Mouse (Mus musculus): ENCODE data around the gene Fgf3. TPM values are rescaled to one million over a fixed set of nuclear protein-coding genes. Genes with fewer than 3 reads are reported as not detected.
A peak's percentile ranks its signal among the peaks of the same experiment; 100 is the strongest.

The Fgf3 gene
- polyA plus RNA-seq (2012; rRNA removed) = 0.10 TPM in 1 of 2 replicates, not detected in the other

GRCm38 (mm10) chr7:144837891-144838488 is at the start of gene Fgf3:
Fgf3 (plus strand) TSS chr7:144838083.
- no peak for TF ChIP-seq CTCF (IDR thresholded peaks at IDR 0.05; ENCODE audit: control insufficient read depth, insufficient read depth, insufficient replicate concordance, low read depth, low read length)
- TF ChIP-seq POLR2A (IDR thresholded peaks at IDR 0.05; ENCODE audit: control insufficient read depth, low read depth, low read length) = no peak
- no peaks in the 10 kb centered on the region for H3K27me3 ChIP-seq (ENCODE audit: control insufficient read depth, insufficient read depth, low read length)
- peaks cover 8% of the 10 kb centered on the region for H3K4me1 ChIP-seq (ENCODE audit: control insufficient read depth, insufficient read depth, low read length)
- no peaks in the 10 kb centered on the region for H3K36me3 ChIP-seq (ENCODE audit: control insufficient read depth, insufficient read depth, low read length)
- no peak within 1 kb of the TSS for H3K27ac ChIP-seq (ENCODE audit: control insufficient read depth, insufficient read depth, low read depth, low read length)
- H3K4me3 ChIP-seq (ENCODE audit: control insufficient read depth, low read depth, low read length) = peak within 1 kb of the TSS; percentile 44

- Histone ChIP-seq H3K4me3 (ENCODE audit: control insufficient read depth, low read depth, low read length) (no peak overlapping the region), H3K27me3 (ENCODE audit: control insufficient read depth, insufficient read depth, low read length) (no peaks in the 10 kb centered on the region), H3K4me1 (ENCODE audit: control insufficient read depth, insufficient read depth, low read length) (no peaks in the 10 kb centered on the region), H3K36me3 (ENCODE audit: control insufficient read depth, insufficient read depth, low read length) (no peaks in the 10 kb centered on the region), H3K27ac (ENCODE audit: control insufficient read depth, insufficient read depth, low read depth, low read length) (no peak overlapping the region)
- TF ChIP-seq CTCF (IDR thresholded peaks at IDR 0.05; ENCODE audit: control insufficient read depth, insufficient read depth, insufficient replicate concordance, low read depth, low read length) = no peak
- TF ChIP-seq POLR2A (IDR thresholded peaks at IDR 0.05; ENCODE audit: control insufficient read depth, low read depth, low read length) = no peak
Measured at GRCm38 (mm10) chr7:144788631-144789030, 49.3 kb upstream of the Fgf3 start.

- no peak for TF ChIP-seq POLR2A (IDR thresholded peaks at IDR 0.05; ENCODE audit: control insufficient read depth, low read depth, low read length)
- no peak for TF ChIP-seq CTCF (IDR thresholded peaks at IDR 0.05; ENCODE audit: control insufficient read depth, insufficient read depth, insufficient replicate concordance, low read depth, low read length)
- Histone ChIP-seq H3K36me3 (ENCODE audit: control insufficient read depth, insufficient read depth, low read length) (no peaks in the 10 kb centered on the region), H3K27ac (ENCODE audit: control insufficient read depth, insufficient read depth, low read depth, low read length) (no peak overlapping the region), H3K27me3 (ENCODE audit: control insufficient read depth, insufficient read depth, low read length) (no peaks in the 10 kb centered on the region), H3K4me3 (ENCODE audit: control insufficient read depth, low read depth, low read length) (no peak overlapping the region), H3K4me1 (ENCODE audit: control insufficient read depth, insufficient read depth, low read length) (no peaks in the 10 kb centered on the region)
Measured at GRCm38 (mm10) chr7:144789601-144790556, 48.0 kb upstream of the Fgf3 start.

- no peaks in the 10 kb centered on the region for H3K4me1 ChIP-seq (ENCODE audit: control insufficient read depth, insufficient read depth, low read length)
- H3K27me3 ChIP-seq (ENCODE audit: control insufficient read depth, insufficient read depth, low read length) = no peaks in the 10 kb centered on the region
- no peaks in the 10 kb centered on the region for H3K36me3 ChIP-seq (ENCODE audit: control insufficient read depth, insufficient read depth, low read length)
- no peak overlapping the region for H3K27ac ChIP-seq (ENCODE audit: control insufficient read depth, insufficient read depth, low read depth, low read length)
- no peak for TF ChIP-seq POLR2A (IDR thresholded peaks at IDR 0.05; ENCODE audit: control insufficient read depth, low read depth, low read length)
- no peak for TF ChIP-seq CTCF (IDR thresholded peaks at IDR 0.05; ENCODE audit: control insufficient read depth, insufficient read depth, insufficient replicate concordance, low read depth, low read length)
- no peak overlapping the region for H3K4me3 ChIP-seq (ENCODE audit: control insufficient read depth, low read depth, low read length)
Measured at GRCm38 (mm10) chr7:144791426-144791825, 46.5 kb upstream of the Fgf3 start.

- H3K36me3 ChIP-seq (ENCODE audit: control insufficient read depth, insufficient read depth, low read length) = no peaks in the 10 kb centered on the region
- no peaks in the 10 kb centered on the region for H3K27me3 ChIP-seq (ENCODE audit: control insufficient read depth, insufficient read depth, low read length)
- H3K4me3 ChIP-seq (ENCODE audit: control insufficient read depth, low read depth, low read length) = no peak overlapping the region
- TF ChIP-seq POLR2A (IDR thresholded peaks at IDR 0.05; ENCODE audit: control insufficient read depth, low read depth, low read length) (no peak), CTCF (IDR thresholded peaks at IDR 0.05; ENCODE audit: control insufficient read depth, insufficient read depth, insufficient replicate concordance, low read depth, low read length) (no peak)
- H3K4me1 ChIP-seq (ENCODE audit: control insufficient read depth, insufficient read depth, low read length) = no peaks in the 10 kb centered on the region
- H3K27ac ChIP-seq (ENCODE audit: control insufficient read depth, insufficient read depth, low read depth, low read length) = no peak overlapping the region
Measured at GRCm38 (mm10) chr7:144793296-144793695, 44.6 kb upstream of the Fgf3 start.

- Histone ChIP-seq H3K36me3 (ENCODE audit: control insufficient read depth, insufficient read depth, low read length) (no peaks in the 10 kb centered on the region), H3K4me1 (ENCODE audit: control insufficient read depth, insufficient read depth, low read length) (no peaks in the 10 kb centered on the region), H3K4me3 (ENCODE audit: control insufficient read depth, low read depth, low read length) (no peak overlapping the region), H3K27ac (ENCODE audit: control insufficient read depth, insufficient read depth, low read depth, low read length) (no peak overlapping the region), H3K27me3 (ENCODE audit: control insufficient read depth, insufficient read depth, low read length) (no peaks in the 10 kb centered on the region)
- TF ChIP-seq CTCF (IDR thresholded peaks at IDR 0.05; ENCODE audit: control insufficient read depth, insufficient read depth, insufficient replicate concordance, low read depth, low read length) (no peak), POLR2A (IDR thresholded peaks at IDR 0.05; ENCODE audit: control insufficient read depth, low read depth, low read length) (no peak)
Measured at GRCm38 (mm10) chr7:144795976-144796474, 41.9 kb upstream of the Fgf3 start.

Measured in testis, adult 2 months (tissue).